Mouse (Mus musculus) olfactory bulb, adult 2 months (tissue): ENCODE measurements at regions not wholly inside any gene's neighbourhood (a gene's known extent, or its start where the extent isn't known, plus 50 kb on each side); places are given as distances from the start of the nearest gene placed in this dataset.

Experiments used
- H3K27ac ChIP-seq: fragments of 200-500 bp; 2 replicates; pipeline ENCODE4 v1.5.1; 2012; ENCODE audit warnings: low read depth, low read length; ENCODE audit not compliant: insufficient read depth
- H3K4me1 ChIP-seq: fragments of 200-500 bp; 2 replicates; pipeline ENCODE4 v1.6.1; 2012; ENCODE audit warnings: low read length; ENCODE audit not compliant: control insufficient read depth, insufficient read depth
- H3K4me3 ChIP-seq: fragments of 200-500 bp; 2 replicates; pipeline ENCODE4 v1.5.1; 2012; ENCODE audit warnings: mild to moderate bottlenecking, low read depth, low read length, moderate library complexity; ENCODE audit not compliant: insufficient read depth
- CTCF ChIP-seq: fragments of 200-500 bp; IDR thresholded peaks from 2 replicates; pipeline ENCODE4 v1.5.1; 2012; ENCODE audit warnings: low read depth, mild to moderate bottlenecking, low read length, moderate library complexity; ENCODE audit not compliant: insufficient read depth
- POLR2A ChIP-seq: fragments of 200-500 bp; IDR thresholded peaks from 2 replicates; pipeline ENCODE4 v1.6.1; 2012; ENCODE audit warnings: mild to moderate bottlenecking, low read depth, low read length, moderate library complexity; ENCODE audit not compliant: insufficient read depth
- WGBS: fragments of 180-500 bp; shearing (Covaris S2); methylation state at CpG from one replicate; pipeline ENCODE4 v1.1.7; 2018; 5-methylcytosine and 5-hydroxymethylcytosine counted together

GRCm38 (mm10) chr2:45408136-45408535 is 290.9 kb upstream of the Zeb2 start:
- no peak for TF ChIP-seq POLR2A
- no peak for TF ChIP-seq CTCF
- 94% methylated on average over 8 of the region's 8 CpGs for WGBS
- no peak overlapping the region for H3K27ac ChIP-seq
- H3K4me1 ChIP-seq: 0 out of 2 replicates have a peak, but pooled peaks cover 2% of the 10 kb centered on the region
- no peak overlapping the region for H3K4me3 ChIP-seq

DNA sequence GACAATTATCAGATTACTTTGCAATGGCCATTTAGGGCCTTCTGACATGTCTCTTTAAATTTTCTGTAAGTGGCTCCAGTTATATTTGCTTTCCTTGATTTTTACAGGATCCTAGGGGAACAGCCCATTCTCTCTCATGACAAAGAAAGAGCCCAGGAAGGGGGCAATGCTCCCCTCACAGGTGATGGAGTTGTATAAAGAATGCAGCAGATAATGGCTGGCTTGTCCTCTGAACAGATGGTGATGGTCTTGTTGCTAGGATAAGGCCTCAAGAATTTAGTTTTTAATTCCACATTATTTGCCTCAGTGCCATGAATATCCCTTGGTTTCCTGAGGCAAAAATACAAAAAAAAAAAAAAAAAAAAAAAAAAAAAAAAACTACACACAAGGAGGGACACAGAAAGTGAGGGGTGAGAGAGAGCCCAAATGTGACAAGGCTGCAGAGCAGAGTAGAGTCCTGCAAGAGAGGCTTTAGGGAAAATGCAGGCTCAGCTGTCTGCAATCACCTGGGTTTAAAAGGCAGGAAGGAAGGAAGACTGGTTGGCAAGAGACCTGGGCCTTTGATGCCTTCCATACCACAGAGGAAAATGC is 272.8 kb upstream of the Zeb2 start:
- Histone ChIP-seq H3K27ac (no peak overlapping the region), H3K4me3 (no peak overlapping the region), H3K4me1 (no peaks in the 10 kb centered on the region)
- TF ChIP-seq CTCF (no peak), POLR2A (no peak)

DNA sequence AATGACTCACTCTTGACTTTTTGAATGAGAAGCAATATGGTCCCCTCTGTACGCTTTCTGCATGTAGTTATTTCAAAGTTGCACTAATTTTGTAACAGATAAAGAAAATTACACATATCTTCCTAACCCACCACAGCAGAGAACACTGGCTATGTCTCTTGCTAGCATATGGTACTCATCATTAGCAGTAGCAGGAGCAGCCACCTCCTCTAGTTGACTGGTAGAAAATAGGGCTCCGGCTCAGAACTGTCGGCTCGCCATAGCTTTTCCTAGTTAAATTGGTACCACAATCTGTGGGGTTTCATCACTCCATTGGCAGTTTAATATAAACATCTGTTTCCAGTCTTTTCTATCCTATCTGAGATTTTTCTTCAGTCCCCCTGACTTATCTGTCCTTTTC is 254.1 kb upstream of the Zeb2 start:
- TF ChIP-seq CTCF (no peak), POLR2A (no peak)
- no peaks in the 10 kb centered on the region for H3K4me1 ChIP-seq
- H3K4me3 ChIP-seq: no peak overlapping the region
- H3K27ac ChIP-seq: no peak overlapping the region
- WGBS: 81% methylated on average over 4 of the region's 4 CpGs

DNA sequence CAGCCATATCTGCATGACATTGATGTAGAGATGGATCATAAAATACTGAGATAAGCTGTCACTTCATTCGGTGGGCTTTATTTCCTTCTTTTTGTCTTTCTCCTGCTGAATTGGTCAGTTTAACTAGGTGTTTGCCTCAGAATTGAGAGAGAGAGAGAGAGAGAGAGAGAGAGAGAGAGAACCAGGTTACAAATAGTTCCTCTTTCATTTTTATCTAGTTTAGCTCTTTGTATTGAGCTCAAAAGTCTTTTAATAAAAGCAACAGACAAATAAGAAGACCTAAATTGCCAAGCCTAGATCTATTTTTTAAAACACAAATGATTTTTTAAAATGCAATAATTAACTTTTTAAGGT is 253.4 kb upstream of the Zeb2 start:
- H3K27ac ChIP-seq: no peak overlapping the region
- no peak overlapping the region for H3K4me3 ChIP-seq
- no peaks in the 10 kb centered on the region for H3K4me1 ChIP-seq
- WGBS: 90% methylated on average over 1 of the region's 1 CpGs
- TF ChIP-seq CTCF (no peak), POLR2A (no peak)

DNA sequence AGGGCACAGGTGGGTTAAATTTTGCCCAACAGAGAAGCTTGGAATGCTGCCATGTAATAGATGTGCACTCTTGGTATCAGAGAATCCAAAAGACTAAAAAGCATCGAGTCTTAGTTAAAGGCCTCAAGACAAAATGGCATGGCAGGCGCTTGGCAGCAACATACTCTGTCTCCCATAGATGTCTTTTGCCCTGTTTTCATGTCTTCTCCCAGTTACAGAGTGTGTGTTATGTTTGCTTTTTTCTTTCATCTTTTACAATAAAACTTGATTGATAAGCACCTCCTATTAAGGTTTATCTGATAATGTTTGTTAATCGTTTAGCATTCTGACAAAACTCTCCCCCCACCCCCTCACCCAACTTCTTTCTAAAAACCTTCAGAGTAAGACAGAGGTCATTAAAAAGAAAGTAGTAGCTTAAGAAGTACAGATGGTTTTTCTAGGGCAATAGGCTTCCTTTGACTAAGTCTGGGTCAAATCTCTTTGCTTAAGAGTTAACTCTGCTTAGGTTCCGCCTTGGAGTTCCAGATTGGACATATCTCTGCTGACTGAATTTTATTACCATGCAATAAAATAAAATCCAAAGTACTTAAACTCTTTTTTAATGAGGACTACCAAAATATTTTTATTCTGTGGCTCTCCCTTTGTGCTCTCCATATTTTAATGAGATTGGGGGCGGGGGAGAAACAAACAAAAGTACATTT is 252.9 kb upstream of the Zeb2 start:
- Histone ChIP-seq H3K27ac (no peak overlapping the region), H3K4me1 (no peaks in the 10 kb centered on the region), H3K4me3 (no peak overlapping the region)
- WGBS: 81% methylated on average over 5 of the region's 5 CpGs
- no peak for TF ChIP-seq CTCF
- TF ChIP-seq POLR2A: no peak

DNA sequence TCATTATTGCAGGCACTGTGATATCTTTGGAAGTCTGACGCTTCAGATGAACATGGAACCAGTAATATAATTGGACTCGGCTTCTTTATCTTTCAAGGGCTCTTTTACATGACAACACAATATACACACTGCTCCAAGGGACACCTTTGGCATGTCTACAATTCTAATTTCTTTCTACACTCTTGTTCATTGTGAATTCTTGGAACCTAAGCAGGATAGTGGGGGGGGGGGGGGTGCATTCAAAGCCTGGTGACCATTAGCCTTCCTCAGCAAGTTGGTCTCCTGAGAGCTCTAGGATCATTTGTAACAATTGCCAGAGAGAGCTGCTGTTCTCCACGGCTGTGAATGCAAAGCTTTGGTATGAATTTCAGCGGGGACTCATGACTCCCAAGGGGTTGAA is 252.2 kb upstream of the Zeb2 start:
- Histone ChIP-seq H3K4me3 (no peak overlapping the region), H3K27ac (no peak overlapping the region), H3K4me1 (no peaks in the 10 kb centered on the region)
- TF ChIP-seq CTCF: no peak
- no peak for TF ChIP-seq POLR2A
- 64% methylated on average over 4 of the region's 4 CpGs for WGBS

DNA sequence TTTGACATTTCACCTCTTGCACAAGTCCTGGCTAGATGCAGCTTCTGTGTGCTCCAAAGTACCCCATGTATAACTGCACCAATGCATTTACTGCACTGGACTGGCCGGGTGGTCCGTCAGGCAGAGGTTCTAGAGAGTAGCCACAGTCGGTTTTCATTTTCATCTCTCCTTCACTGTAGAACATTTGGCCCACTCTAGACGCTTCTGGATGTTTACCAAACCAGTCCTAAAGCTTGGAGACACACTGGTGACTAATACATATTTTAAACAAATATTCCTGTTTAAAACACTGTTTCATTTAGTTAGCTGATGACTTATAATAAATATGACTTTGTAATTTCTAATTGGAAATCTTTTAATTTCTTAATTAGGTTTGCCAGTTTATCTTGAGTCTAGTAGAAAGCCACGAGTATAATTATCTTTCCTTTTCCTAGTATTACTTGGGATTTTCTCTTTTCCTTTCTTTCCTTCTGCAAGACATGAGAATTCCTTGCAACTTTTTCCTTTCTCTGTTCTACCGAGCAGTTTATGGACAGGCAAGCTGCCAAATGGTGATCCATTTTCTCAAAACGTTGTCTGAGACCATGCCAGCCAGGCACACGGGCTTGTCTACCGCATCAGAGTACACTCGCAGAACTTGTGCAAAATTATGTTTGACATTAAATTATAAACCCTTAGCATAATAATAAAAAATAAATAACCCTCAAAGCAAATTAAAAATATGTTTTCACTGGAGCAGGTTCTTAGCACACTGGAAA is 250.4 kb upstream of the Zeb2 start:
- TF ChIP-seq POLR2A (no peak), CTCF (no peak)
- WGBS: 64% methylated on average over 10 of the region's 10 CpGs
- Histone ChIP-seq H3K4me1 (no peaks in the 10 kb centered on the region), H3K27ac (no peak overlapping the region), H3K4me3 (no peak overlapping the region)

DNA sequence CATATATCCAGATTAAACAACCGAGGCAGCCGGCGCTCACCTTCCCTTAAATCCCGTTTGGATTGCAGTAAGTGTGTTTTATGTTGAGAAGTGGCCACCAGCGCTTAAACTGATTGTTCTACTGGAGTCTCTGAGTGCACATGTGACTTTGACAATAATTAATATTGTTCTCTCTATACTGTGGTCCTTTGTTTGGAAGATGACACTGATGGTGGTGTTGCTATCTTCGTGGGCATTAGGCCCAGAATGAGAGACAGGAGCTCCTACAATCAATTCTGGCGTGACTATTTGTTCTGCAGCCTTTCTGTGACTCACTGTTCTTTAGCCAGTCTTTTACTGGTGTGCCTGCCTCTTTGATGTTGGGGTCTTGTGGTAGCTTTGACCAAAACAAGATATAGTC is 240.1 kb upstream of the Zeb2 start:
- no peak overlapping the region for H3K4me3 ChIP-seq
- 72% methylated on average over 7 of the region's 7 CpGs for WGBS
- H3K27ac ChIP-seq: no peak overlapping the region; the same call in 1 of the 2 replicates
- H3K4me1 ChIP-seq: no peaks in the 10 kb centered on the region
- TF ChIP-seq POLR2A: no peak
- TF ChIP-seq CTCF: no peak

DNA sequence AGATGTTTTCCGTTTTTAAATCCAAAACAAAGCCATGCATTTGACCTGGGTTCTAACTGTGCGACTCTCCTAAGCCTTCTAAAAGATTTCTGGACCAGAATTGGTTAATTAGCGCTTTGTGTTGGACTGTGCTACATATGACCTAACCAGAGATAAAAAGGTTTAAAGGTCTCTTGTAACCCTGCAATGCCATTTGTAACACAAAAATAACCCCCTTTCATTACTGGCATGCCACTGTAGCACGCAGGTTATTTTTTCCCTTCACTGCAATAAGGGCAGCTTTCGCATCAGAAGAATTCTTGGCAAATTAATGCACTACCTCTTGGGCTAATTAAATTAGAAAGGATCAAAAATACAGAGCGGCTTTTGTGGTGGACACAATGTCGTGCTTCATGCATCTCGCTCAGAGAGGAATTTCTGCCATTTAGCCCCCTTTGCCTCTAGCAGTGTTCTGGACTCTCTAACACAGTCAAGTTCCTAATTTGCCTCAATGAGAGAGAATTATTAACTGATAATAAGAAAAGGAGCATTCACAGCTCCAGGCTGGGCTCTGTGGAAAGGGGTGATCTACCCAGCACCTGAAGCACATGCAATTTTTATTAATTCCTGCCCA is 239.5 kb upstream of the Zeb2 start:
- Histone ChIP-seq H3K27ac (no peak overlapping the region; the same call in 1 of the 2 replicates), H3K4me1 (no peaks in the 10 kb centered on the region), H3K4me3 (no peak overlapping the region)
- TF ChIP-seq POLR2A (no peak), CTCF (no peak)
- WGBS: 58% methylated on average over 8 of the region's 8 CpGs

- Histone ChIP-seq H3K4me3 (no peak overlapping the region), H3K4me1 (no peaks in the 10 kb centered on the region), H3K27ac (no peak overlapping the region)
- WGBS: 29% methylated on average over 12 of the region's 12 CpGs
- TF ChIP-seq CTCF (no peak), POLR2A (no peak)
These were observed 238.8 kb upstream of the Zeb2 start for GRCm38 (mm10) chr2:45356021-45356420.
